Mouse (Mus musculus) stomach, embryonic 15.5 days (tissue): ENCODE measurements around the gene Zfp3. TPM values are rescaled to one million over a fixed set of nuclear protein-coding genes. Genes with fewer than 3 reads are reported as not detected.
"Not testable (repeated sequence)": the region's sequence is repeated elsewhere in the genome, so short reads cannot be mapped to it uniquely, and the experiment has no call there.

Source experiments
- ATAC-seq: fragments of 200-750 bp; cut with Nextera tagmentation; 2 replicates; pipeline ENCODE4 v1.8.0; 2017; ENCODE audit warnings: low read depth, moderate number of reproducible peaks, moderate TSS enrichment; ENCODE audit not compliant: insufficient read depth, low FRiP score
- H3K27ac ChIP-seq: fragments of 300-500 bp; sonication (generic); 2 replicates; pipeline ENCODE4 v1.5.1; 2015; ENCODE audit warnings: mild to moderate bottlenecking, inconsistent platforms
- H3K27me3 ChIP-seq: fragments of 300-500 bp; sonication (generic); replicated peaks from 2 replicates; pipeline ENCODE4 v1.6.1; 2015; ENCODE audit warnings: inconsistent platforms
- H3K36me3 ChIP-seq: fragments of 300-500 bp; sonication (generic); 2 replicates; pipeline ENCODE4 v1.6.1; 2015; ENCODE audit warnings: inconsistent platforms
- H3K4me1 ChIP-seq: fragments of 300-500 bp; sonication (generic); 2 replicates; pipeline ENCODE4 v1.6.1; 2015; ENCODE audit warnings: inconsistent platforms
- H3K4me2 ChIP-seq: fragments of 300-500 bp; sonication (generic); 2 replicates; pipeline ENCODE4 v1.6.1; 2015; ENCODE audit warnings: mild to moderate bottlenecking, inconsistent platforms
- H3K4me3 ChIP-seq: fragments of 300-500 bp; sonication (generic); replicated peaks from 2 replicates; pipeline ENCODE4 v1.5.1; 2015; ENCODE audit warnings: inconsistent platforms
- H3K9ac ChIP-seq: fragments of 300-500 bp; sonication (generic); 2 replicates; pipeline ENCODE4 v1.6.1; 2015; ENCODE audit warnings: inconsistent platforms
- H3K9me3 ChIP-seq: fragments of 300-500 bp; sonication (generic); 2 replicates; pipeline ENCODE4 v1.6.1; 2016; ENCODE audit warnings: inconsistent platforms
- WGBS: fragments of 180-500 bp; shearing (Covaris S2); methylation state at CpG from one replicate; pipeline ENCODE4 v1.1.7; 2015; 5-methylcytosine and 5-hydroxymethylcytosine counted together
- polyA plus RNA-seq: library from polyadenylated mRNA; unstranded; fragments of >200 nt; fragmentation: Nextera tagmentation; extraction: Ambion mirVana; gene quantifications from 2 replicates; pipeline ENCODE4 v1.2.1, GENCODE M21; 2015

The Zfp3 gene
- polyA plus RNA-seq, 1 experiment from 2014 or later, result 6.9 TPM

DNA sequence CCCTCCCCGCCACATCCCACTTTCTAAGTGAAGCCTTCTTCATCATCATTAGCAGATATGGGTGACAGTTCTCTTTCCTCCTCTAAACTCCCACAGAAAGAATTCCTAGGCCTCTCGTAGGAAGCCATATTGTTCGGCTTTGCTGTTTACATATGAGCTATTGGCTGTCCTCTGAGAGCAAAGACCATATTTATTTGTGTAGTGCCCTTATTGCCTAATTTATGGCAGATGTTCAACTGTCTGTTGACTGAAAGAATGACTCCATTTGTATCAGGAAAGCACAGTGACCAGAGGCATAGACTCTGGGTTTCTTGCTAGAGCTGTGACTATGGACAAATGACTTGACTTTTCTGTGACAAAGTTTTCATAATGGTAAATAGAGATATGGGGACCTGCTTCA lies 22.4 kb upstream of the Zfp3 start:
- no peak for ATAC-seq
- H3K27ac ChIP-seq, result no peak overlapping the region
- 75% methylated on average over 3 of the region's 3 CpGs for WGBS
- no peak overlapping the region for H3K4me3 ChIP-seq
- no peak overlapping the region for H3K4me2 ChIP-seq
- no peaks in the 10 kb centered on the region for H3K36me3 ChIP-seq
- H3K9me3 ChIP-seq, result no peaks in the 10 kb centered on the region
- no peak overlapping the region for H3K9ac ChIP-seq
- H3K4me1 ChIP-seq, result no peaks in the 10 kb centered on the region
- no peaks in the 10 kb centered on the region for H3K27me3 ChIP-seq

DNA sequence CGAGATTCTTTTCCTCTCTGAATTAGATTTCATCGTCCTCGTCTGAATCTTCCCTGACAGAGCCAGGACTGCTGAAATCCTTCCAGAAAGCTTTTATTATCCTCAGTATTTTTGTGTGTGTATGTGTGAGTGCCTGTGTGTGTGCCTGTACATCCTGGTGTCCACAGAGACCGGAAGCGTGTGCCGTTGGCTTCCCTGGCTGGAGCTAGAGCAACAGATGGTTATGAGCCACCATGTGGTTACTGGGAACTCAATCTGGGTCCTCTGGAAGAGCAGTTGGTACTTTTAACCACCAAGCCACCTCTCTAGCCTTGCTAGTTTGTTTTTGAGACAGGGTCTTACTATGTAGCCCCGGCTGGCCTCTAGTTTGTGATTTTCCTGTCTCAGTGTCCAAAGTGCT lies 21.9 kb upstream of the Zfp3 start:
- H3K4me2 ChIP-seq, result no peak overlapping the region
- WGBS, result 83% methylated on average over 7 of the region's 7 CpGs

DNA sequence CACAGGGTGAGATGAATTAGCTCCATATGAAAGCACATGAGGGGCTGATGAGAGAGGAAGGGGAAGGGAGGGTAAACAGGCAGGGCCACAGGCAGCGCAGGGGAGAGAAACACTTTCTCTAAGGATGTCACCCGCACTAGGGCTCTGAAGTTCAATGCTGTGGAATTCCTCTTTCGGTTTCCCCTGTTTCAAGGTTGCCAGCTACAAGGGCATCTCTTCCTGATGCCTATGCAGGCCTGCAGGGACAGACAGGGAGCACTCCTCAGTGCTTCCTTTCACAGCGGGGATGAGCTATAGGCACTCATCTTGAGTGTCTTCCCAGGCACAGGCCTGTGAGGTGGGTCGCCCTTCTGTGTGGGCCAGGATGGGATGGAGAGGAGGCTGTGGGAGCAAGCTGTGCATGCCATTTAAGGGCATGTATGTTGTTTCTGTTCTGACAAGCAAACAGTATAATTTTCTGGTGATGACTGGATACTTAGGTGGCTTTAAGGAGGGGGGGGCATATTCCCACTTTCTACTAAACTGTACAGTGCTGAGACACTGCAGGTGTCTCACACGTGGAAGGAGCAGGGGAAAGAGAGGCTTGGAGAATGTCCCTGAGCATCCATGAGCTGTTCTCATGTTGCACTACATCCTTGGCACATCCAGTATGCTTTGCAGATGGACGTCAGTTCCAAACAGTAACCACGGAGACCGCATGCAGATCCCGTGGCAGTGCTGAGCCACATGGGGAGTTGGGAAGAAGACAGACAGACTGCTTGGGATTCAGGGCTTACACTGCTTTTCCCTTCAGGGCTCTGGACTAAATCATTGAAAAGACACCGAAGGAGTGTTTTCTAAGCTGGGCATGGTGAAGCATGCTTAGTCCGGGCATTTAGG lies 21.2 kb upstream of the Zfp3 start:
- Histone ChIP-seq H3K9ac (no peak overlapping the region), H3K4me2 (no peak overlapping the region), H3K9me3 (no peaks in the 10 kb centered on the region), H3K27me3 (no peaks in the 10 kb centered on the region), H3K4me3 (no peak overlapping the region), H3K4me1 (no peaks in the 10 kb centered on the region), H3K36me3 (no peaks in the 10 kb centered on the region), H3K27ac (no peak overlapping the region)
- no peak for ATAC-seq
- 76% methylated on average over 12 of the region's 12 CpGs for WGBS

More for the DNA sequence above, 21.9 kb upstream of the Zfp3 start:
- Histone ChIP-seq H3K27me3 (no peaks in the 10 kb centered on the region), H3K36me3 (no peaks in the 10 kb centered on the region), H3K4me3 (no peak overlapping the region), H3K9ac (no peak overlapping the region), H3K9me3 (no peaks in the 10 kb centered on the region), H3K27ac (no peak overlapping the region), H3K4me1 (no peaks in the 10 kb centered on the region)
- no peak for ATAC-seq

DNA sequence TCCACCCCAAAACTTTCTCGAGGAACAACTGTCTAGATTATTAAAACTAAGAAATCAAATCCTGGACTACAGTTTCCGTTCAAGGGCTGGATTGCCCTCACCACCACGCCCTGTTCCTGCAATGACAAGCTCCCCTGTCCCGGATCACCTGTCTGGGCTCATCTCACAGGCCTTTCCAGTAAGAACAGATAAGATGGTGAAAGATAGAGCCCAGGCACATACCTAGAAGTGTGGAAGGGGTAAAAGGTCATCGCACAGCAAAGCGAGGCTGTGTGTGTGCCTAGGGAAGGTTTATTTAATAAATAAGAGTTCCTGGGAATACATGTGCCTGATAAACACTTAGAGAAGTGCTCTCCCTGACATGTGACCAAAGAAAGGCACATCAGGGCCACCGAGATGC lies 18.4 kb upstream of the Zfp3 start:
- H3K4me2 ChIP-seq, result no peak overlapping the region
- no peaks in the 10 kb centered on the region for H3K4me1 ChIP-seq
- WGBS, result 71% methylated on average over 7 of the region's 7 CpGs
- no peak overlapping the region for H3K27ac ChIP-seq
- H3K27me3 ChIP-seq, result no peaks in the 10 kb centered on the region
- ATAC-seq, result no peak
- no peak overlapping the region for H3K9ac ChIP-seq
- H3K9me3 ChIP-seq, result no peaks in the 10 kb centered on the region
- no peak overlapping the region for H3K4me3 ChIP-seq
- H3K36me3 ChIP-seq, result no peaks in the 10 kb centered on the region

DNA sequence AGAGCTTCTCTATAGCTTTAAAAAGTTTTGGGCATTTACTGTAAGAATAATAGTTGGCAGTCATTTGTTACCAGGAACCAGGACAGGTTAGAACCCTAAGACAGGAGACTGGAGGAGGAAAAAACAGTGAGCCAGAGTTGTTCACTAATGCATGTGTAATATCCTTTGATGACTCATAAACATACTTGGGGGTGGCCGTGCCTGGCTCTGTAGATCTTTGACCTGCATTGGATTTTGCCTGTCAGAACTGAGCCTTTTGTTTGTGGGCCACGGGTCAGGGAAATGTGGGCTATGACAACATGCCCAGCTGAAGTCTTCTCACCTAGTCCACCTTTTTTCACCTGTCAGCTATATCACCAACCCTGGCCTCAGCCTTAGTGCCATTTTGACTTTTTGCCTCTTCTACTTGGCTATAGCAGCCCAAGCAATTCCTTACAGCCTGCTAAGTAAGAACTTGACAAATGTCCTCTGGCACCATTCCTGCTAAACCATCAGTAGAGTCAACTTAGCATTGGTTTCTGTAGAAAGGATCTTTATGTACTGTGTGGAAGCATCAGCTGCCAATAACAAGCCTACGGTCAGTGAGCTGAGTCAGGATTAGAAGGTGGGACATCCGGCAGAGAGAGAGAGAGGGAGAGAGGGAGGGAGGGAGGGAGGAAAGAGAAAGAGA lies 16.0 kb upstream of the Zfp3 start:
- H3K4me3 ChIP-seq, result no peak overlapping the region
- H3K4me2 ChIP-seq, result no peak overlapping the region
- no peaks in the 10 kb centered on the region for H3K36me3 ChIP-seq
- H3K27me3 ChIP-seq, result no peaks in the 10 kb centered on the region
- 68% methylated on average over 4 of the region's 4 CpGs for WGBS
- H3K9ac ChIP-seq, result no peak overlapping the region
- no peaks in the 10 kb centered on the region for H3K9me3 ChIP-seq
- H3K4me1 ChIP-seq, result no peaks in the 10 kb centered on the region
- H3K27ac ChIP-seq, result no peak overlapping the region
- no peak for ATAC-seq

DNA sequence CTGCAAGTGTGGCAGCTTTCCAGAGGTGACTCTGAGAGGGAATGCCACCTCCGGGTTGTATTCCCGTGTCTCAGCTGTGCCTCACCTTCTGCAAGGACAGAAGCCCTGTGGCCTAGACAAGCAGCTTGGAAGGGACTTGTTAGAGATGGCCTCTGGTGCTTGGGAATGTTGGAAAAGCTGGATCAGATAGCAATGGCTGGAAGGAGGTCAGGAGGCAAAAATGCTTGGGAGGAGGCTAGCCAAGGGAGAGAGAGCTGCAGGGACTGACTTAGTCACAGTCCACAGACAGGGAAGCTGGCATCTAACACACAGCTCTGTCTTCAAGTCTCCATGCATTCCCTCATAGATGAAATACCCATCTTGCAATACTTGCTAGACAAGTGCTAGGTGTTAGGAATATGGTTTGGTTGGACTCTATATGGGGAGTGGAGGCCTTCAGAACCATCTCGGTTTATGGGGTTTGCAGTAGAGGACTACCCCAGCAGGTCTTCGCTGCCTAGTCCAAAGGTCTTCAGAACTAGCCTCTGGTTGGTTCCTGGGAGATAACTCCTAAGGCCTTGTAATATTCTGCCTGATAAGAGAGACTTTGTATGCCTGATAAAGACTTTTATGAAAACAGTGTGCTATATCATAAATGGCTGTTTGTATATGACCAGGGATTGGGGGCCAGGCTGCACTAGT lies 11.5 kb upstream of the Zfp3 start:
- Histone ChIP-seq H3K36me3 (no peaks in the 10 kb centered on the region), H3K4me3 (no peak overlapping the region), H3K9ac (no peak overlapping the region), H3K27ac (no peak overlapping the region), H3K4me2 (no peak overlapping the region), H3K4me1 (no peaks in the 10 kb centered on the region), H3K9me3 (no peaks in the 10 kb centered on the region), H3K27me3 (no peaks in the 10 kb centered on the region)
- peak; percentile 10; the same call in 1 of the 2 replicates for ATAC-seq
- 68% methylated on average over 4 of the region's 4 CpGs for WGBS

DNA sequence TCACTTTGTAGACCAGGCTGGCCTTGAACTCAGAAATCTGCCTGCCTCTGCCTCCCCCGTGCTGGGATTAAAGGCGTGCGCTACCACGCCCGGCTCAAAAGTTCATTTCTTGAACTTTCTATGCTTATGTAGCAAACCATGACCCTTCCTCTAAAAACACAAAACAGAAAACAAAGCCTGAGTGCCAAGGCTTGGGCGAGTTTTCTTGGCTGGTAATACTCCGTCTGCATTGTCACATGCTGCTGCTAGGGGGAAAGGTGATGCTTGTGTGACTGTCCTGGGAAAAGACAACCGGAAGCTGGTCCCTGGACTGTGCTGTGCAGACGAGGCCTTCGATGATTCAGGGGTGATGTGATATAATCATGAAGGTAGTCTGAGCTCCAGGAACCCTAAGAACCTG lies 10.9 kb upstream of the Zfp3 start:
- Histone ChIP-seq H3K4me1 (no peaks in the 10 kb centered on the region), H3K27me3 (no peaks in the 10 kb centered on the region), H3K4me3 (no peak overlapping the region), H3K9me3 (no peaks in the 10 kb centered on the region), H3K9ac (no peak overlapping the region), H3K27ac (no peak overlapping the region), H3K36me3 (no peaks in the 10 kb centered on the region), H3K4me2 (no peak overlapping the region)
- 90% methylated on average over 10 of the region's 10 CpGs for WGBS
- ATAC-seq, result no peak

DNA sequence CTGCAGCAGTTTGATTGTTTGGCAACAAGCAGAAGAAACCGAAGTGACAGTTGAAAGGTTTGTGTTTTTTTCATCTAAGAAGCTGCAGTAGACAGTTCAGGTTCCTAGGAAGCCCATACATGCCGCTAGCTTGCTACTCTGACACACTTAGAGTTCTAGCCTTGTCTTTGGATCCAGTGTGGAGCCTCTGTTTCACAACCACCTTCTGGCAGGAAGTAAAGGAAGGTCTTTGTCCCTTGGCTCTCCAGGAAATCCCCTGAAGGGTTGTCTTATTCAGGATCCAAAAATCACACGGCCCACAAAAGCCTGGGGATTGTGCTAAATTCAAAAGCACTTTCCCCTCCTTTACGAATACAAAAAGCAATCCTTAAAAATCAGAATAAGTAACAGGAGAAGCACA lies 9.5 kb upstream of the Zfp3 start:
- H3K4me2 ChIP-seq, result no peak overlapping the region
- no peak for ATAC-seq
- no peak overlapping the region for H3K4me3 ChIP-seq
- H3K27ac ChIP-seq, result no peak overlapping the region
- no peaks in the 10 kb centered on the region for H3K9me3 ChIP-seq
- H3K27me3 ChIP-seq, result no peaks in the 10 kb centered on the region
- 62% methylated on average over 4 of the region's 4 CpGs for WGBS
- no peak overlapping the region for H3K9ac ChIP-seq
- no peaks in the 10 kb centered on the region for H3K4me1 ChIP-seq
- no peaks in the 10 kb centered on the region for H3K36me3 ChIP-seq

DNA sequence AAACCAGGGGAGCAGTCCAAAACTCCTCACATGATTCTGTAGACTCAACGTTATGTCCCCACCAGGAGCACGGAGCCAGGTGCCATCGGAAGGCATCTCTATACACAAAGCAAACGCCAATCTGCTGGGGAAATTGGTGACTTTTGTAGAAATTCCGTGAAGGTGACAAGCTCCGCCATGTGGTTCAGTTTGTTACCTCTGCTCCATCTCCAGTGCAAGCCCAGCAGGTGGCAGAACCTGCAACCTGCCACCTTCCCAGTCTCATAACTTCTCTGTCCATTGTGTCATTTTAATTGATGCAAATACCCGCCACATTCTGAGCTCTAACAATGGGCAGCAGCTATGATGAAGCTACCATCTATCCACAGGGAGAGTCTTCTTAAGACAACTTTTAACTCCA lies 9.1 kb upstream of the Zfp3 start:
- no peak for ATAC-seq

DNA sequence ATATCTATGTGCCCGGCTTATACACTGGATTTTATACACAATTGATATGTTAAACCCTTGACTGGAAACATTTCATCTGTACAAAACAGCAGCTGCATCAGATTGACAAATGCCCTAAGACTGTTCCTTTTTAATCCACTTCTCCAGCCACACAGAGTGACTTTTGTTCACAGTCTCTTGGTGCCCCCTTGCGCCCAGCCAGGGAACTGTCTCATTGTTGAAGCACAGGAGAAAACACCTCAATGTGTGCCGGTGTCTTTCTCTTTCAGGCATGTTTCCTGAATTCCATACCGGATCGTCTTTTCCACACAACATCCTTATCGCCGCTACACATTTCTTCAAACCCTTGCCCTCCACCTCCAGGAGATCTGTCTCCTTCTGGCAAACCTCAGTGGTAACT lies 8.4 kb upstream of the Zfp3 start:
- no peak overlapping the region for H3K9ac ChIP-seq
- 0 out of 2 replicates have a peak, but pooled peaks have one; percentile 27 for ATAC-seq
- no peak overlapping the region for H3K4me3 ChIP-seq
- H3K36me3 ChIP-seq, result no peaks in the 10 kb centered on the region
- H3K27me3 ChIP-seq, result no peaks in the 10 kb centered on the region
- H3K27ac ChIP-seq, result no peak overlapping the region
- H3K9me3 ChIP-seq, result no peaks in the 10 kb centered on the region
- no peak overlapping the region for H3K4me2 ChIP-seq
- no peaks in the 10 kb centered on the region for H3K4me1 ChIP-seq
- WGBS, result 8% methylated on average over 7 of the region's 7 CpGs

More for the DNA sequence above, 9.1 kb upstream of the Zfp3 start:
- Histone ChIP-seq H3K4me1 (no peaks in the 10 kb centered on the region), H3K4me3 (no peak overlapping the region), H3K27me3 (no peaks in the 10 kb centered on the region), H3K4me2 (no peak overlapping the region), H3K9me3 (no peaks in the 10 kb centered on the region), H3K27ac (no peak overlapping the region), H3K9ac (no peak overlapping the region), H3K36me3 (no peaks in the 10 kb centered on the region)
- WGBS, result 53% methylated on average over 7 of the region's 7 CpGs

DNA sequence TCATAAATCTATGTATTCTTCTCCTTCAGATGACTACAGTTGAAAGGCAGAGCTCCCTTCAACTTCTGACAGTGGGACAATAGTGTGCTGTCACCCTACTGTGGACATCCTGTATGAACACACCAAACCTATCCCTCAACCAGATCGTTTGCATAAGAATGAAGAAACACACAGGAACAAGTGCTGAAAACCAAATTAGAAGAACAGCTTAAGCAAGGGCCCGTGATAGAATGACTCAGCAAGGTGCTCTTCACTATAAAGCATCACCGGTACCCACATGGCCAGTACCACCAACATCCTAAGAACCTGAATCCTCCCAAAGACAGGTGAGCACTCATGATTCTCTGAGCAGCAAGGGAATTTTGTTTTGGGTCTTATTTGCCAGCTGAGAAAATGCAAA lies 3.6 kb upstream of the Zfp3 start:
- H3K27ac ChIP-seq, H3K36me3 ChIP-seq, H3K27me3 ChIP-seq, H3K4me1 ChIP-seq, H3K4me3 ChIP-seq, H3K9me3 ChIP-seq, H3K4me2 ChIP-seq, ATAC-seq, H3K9ac ChIP-seq: not testable (repeated sequence)
- WGBS, result 75% methylated on average over 3 of the region's 3 CpGs

DNA sequence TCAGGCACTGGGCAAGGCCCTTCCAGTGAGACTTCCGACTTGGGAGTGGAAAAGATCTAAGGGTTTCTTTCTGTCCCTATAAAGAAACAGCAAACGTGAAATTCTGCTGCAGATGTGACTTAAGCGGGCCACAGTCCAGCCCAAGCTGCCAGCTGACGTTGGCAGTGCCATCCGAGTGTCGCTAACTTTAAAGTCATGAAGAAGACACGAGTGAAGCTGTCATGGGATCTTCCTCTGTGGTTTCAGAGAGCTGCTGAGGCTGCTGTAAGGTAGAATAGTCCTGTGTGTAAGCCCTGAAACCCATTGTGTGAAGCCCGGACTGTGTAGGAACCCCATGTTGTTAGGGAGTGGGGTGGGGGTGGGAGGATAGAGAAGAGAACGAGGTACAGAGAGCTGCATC lies 1.4 kb upstream of the Zfp3 start:
- Histone ChIP-seq H3K9ac (no peak overlapping the region), H3K9me3 (no peaks in the 10 kb centered on the region), H3K27me3 (no peaks in the 10 kb centered on the region), H3K36me3 (no peaks in the 10 kb centered on the region), H3K27ac (no peak overlapping the region), H3K4me3 (no peak overlapping the region), H3K4me2 (no peak overlapping the region), H3K4me1 (0 out of 2 replicates have a peak, but pooled peaks cover 5% of the 10 kb centered on the region)
- ATAC-seq, result no peak
- 84% methylated on average over 9 of the region's 9 CpGs for WGBS
